Mouse (Mus musculus) ES-Bruce4 (cell line): ENCODE measurements around the gene Rasgrp4. TPM values are rescaled to one million over a fixed set of nuclear protein-coding genes. Genes with fewer than 3 reads are reported as not detected.

ENCODE experiments used
- H3K27ac ChIP-seq: 2 replicates; pipeline ENCODE4 v1.5.1; 2012; ENCODE audit warnings: low read length, inconsistent platforms; ENCODE audit not compliant: insufficient read depth
- H3K27me3 ChIP-seq: 2 replicates; pipeline ENCODE4 v1.6.1; 2012; ENCODE audit warnings: mild to moderate bottlenecking, low read length, inconsistent platforms; ENCODE audit not compliant: control insufficient read depth, poor library complexity, insufficient read depth, severe bottlenecking
- H3K36me3 ChIP-seq: 2 replicates; pipeline ENCODE4 v1.6.1; 2012; ENCODE audit warnings: inconsistent platforms, mild to moderate bottlenecking, low read length, moderate library complexity; ENCODE audit not compliant: control insufficient read depth, poor library complexity, insufficient read depth, severe bottlenecking
- H3K4me1 ChIP-seq: one replicate; pipeline ENCODE4 v1.8.1; 2011; ENCODE audit warnings: low read length; ENCODE audit not compliant: control insufficient read depth, insufficient read depth
- H3K4me3 ChIP-seq: 2 replicates; pipeline ENCODE4 v1.5.1; 2011; ENCODE audit warnings: low read depth, mild to moderate bottlenecking, low read length
- H3K9ac ChIP-seq: 2 replicates; pipeline ENCODE4 v1.6.1; 2012; ENCODE audit warnings: low read depth, mild to moderate bottlenecking, inconsistent platforms; ENCODE audit not compliant: poor library complexity, severe bottlenecking
- H3K9me3 ChIP-seq: replicated peaks from 2 replicates; pipeline ENCODE4 v1.6.1; 2012; ENCODE audit warnings: mild to moderate bottlenecking, low read length, inconsistent platforms; ENCODE audit not compliant: control insufficient read depth, poor library complexity, insufficient read depth, severe bottlenecking
- CTCF ChIP-seq: IDR thresholded peaks from one replicate; pipeline ENCODE4 v1.8.1; 2011; ENCODE audit warnings: low read depth, low read length
- EP300 ChIP-seq: IDR thresholded peaks from 2 replicates; pipeline ENCODE4 v1.6.1; 2011; ENCODE audit warnings: low read depth, low read length; ENCODE audit not compliant: insufficient read depth
- POLR2A ChIP-seq: IDR thresholded peaks from one replicate; pipeline ENCODE4 v1.8.1; 2011; ENCODE audit warnings: low read length; ENCODE audit not compliant: insufficient read depth
- polyA plus RNA-seq: library from polyadenylated mRNA; stranded (reverse); fragments of >200 nt; gene quantifications from 2 replicates; pipeline ENCODE4 v1.2.4, GENCODE M21; 2011; ENCODE audit warnings: low read depth; ENCODE audit not compliant: missing spikeins, insufficient read depth, insufficient read length

Gene Rasgrp4
- polyA plus RNA-seq, 1 experiment = 23.0 TPM

GRCm38 (mm10) chr7:29155196-29155837, 20.7 kb downstream of the Rasgrp4 start:
- Histone ChIP-seq H3K9ac (peak overlapping the region; percentile 85), H3K4me3 (peak overlapping the region; percentile 85), H3K9me3 (0 out of 2 replicates have a peak, but pooled peaks cover 4% of the 10 kb centered on the region), H3K36me3 (no peaks in the 10 kb centered on the region), H3K4me1 (peaks cover 2% of the 10 kb centered on the region), H3K27ac (peak overlapping the region; percentile 3; the same call in 1 of the 2 replicates), H3K27me3 (no peaks in the 10 kb centered on the region)
- TF ChIP-seq CTCF = no peak

- H3K27ac ChIP-seq = peak within 1 kb of the TSS; percentile 3; the same call in 1 of the 2 replicates
- TF ChIP-seq CTCF (peak; percentile 1), POLR2A (no peak)
- no peaks in the 10 kb centered on the region for H3K36me3 ChIP-seq
- 0 out of 2 replicates have a peak, but pooled peaks cover 4% of the 10 kb centered on the region for H3K9me3 ChIP-seq
- peaks cover 2% of the 10 kb centered on the region for H3K4me1 ChIP-seq
- H3K4me3 ChIP-seq = peak within 1 kb of the TSS; percentile 85
- no peaks in the 10 kb centered on the region for H3K27me3 ChIP-seq
- H3K9ac ChIP-seq = peak within 1 kb of the TSS; percentile 85
Measured at GRCm38 (mm10) chr7:29155838-29156782, 21.5 kb downstream of the Rasgrp4 start, which contains the start of gene Fam98c. Fam98c (minus strand) TSS chr7:29156234.

- Histone ChIP-seq H3K9me3 (0 out of 2 replicates have a peak, but pooled peaks cover 4% of the 10 kb centered on the region), H3K27ac (no peak overlapping the region), H3K4me3 (peak overlapping the region; percentile 87), H3K9ac (peak overlapping the region; percentile 48), H3K4me1 (peaks cover 2% of the 10 kb centered on the region), H3K36me3 (no peaks in the 10 kb centered on the region), H3K27me3 (no peaks in the 10 kb centered on the region)
- TF ChIP-seq EP300 (no peak), CTCF (no peak), POLR2A (no peak)
Measured at GRCm38 (mm10) chr7:29158264-29158663, 23.6 kb downstream of the Rasgrp4 start.

GRCm38 (mm10) chr7:29162294-29162693, 27.6 kb downstream of the Rasgrp4 start:
- Histone ChIP-seq H3K4me3 (no peak overlapping the region), H3K27ac (no peak overlapping the region), H3K9me3 (no peaks in the 10 kb centered on the region), H3K4me1 (peaks cover 4% of the 10 kb centered on the region), H3K9ac (no peak overlapping the region), H3K36me3 (no peaks in the 10 kb centered on the region), H3K27me3 (no peaks in the 10 kb centered on the region)
- no peak for TF ChIP-seq CTCF
- no peak for TF ChIP-seq EP300
- TF ChIP-seq POLR2A = no peak

GRCm38 (mm10) chr7:29162750-29163525, 28.3 kb downstream of the Rasgrp4 start:
- Histone ChIP-seq H3K27me3 (no peaks in the 10 kb centered on the region), H3K36me3 (no peaks in the 10 kb centered on the region), H3K9ac (no peak overlapping the region), H3K4me1 (peaks cover 5% of the 10 kb centered on the region), H3K9me3 (no peaks in the 10 kb centered on the region), H3K27ac (peak overlapping the region; percentile 8; the same call in 1 of the 2 replicates), H3K4me3 (no peak overlapping the region)
- TF ChIP-seq POLR2A = no peak
- TF ChIP-seq EP300 = no peak
- no peak for TF ChIP-seq CTCF
